Mouse (Mus musculus) liver, adult 2 months (tissue): Measurements from ENCODE around the gene Olfm1. TPM values are rescaled to one million over a fixed set of nuclear protein-coding genes. Genes with fewer than 3 reads are reported as not detected.

Experiments used
- DNase-seq: peaks from one replicate; pipeline ENCODE4 v3.0.0-alpha.2; 2011; ENCODE audit warnings: low read depth, low spot score; ENCODE audit errors: extremely low read depth
- H3K27ac ChIP-seq: fragments of 200-500 bp; replicated peaks from 2 replicates; pipeline ENCODE4 v1.5.1; 2012; ENCODE audit warnings: low read depth, mild to moderate bottlenecking, control low read depth, inconsistent platforms, low read length; ENCODE audit not compliant: insufficient read depth
- H3K27me3 ChIP-seq: fragments of 200-500 bp; 2 replicates; pipeline ENCODE4 v1.6.1; 2012; ENCODE audit warnings: mild to moderate bottlenecking, moderate library complexity, low read length, inconsistent platforms; ENCODE audit not compliant: control insufficient read depth, insufficient read depth
- H3K36me3 ChIP-seq: fragments of 200-500 bp; 2 replicates; pipeline ENCODE4 v1.6.1; 2012; ENCODE audit warnings: low read length, inconsistent platforms; ENCODE audit not compliant: control insufficient read depth, insufficient read depth
- H3K4me1 ChIP-seq: fragments of 200-500 bp; 2 replicates; pipeline ENCODE4 v1.6.1; 2011; ENCODE audit warnings: low read length; ENCODE audit not compliant: control insufficient read depth, insufficient read depth
- H3K4me3 ChIP-seq: fragments of 200-500 bp; 2 replicates; pipeline ENCODE4 v1.5.1; 2011; ENCODE audit warnings: low read depth, mild to moderate bottlenecking, control low read depth, low read length, moderate library complexity; ENCODE audit not compliant: insufficient read depth
- H3K79me2 ChIP-seq: fragments of 200-500 bp; 2 replicates; pipeline ENCODE4 v1.6.1; 2012; ENCODE audit warnings: inconsistent platforms, mild to moderate bottlenecking, low read length, moderate library complexity; ENCODE audit not compliant: control insufficient read depth, insufficient read depth
- H3K9ac ChIP-seq: fragments of 200-500 bp; 2 replicates; pipeline ENCODE4 v1.6.1; 2012; ENCODE audit warnings: low read depth, mild to moderate bottlenecking, control low read depth, inconsistent platforms, low read length
- CTCF ChIP-seq: fragments of 200-500 bp; IDR thresholded peaks from 2 replicates; pipeline ENCODE4 v1.5.1; 2011; ENCODE audit warnings: low read depth, low read length, control low read depth
- POLR2A ChIP-seq: fragments of 200-500 bp; IDR thresholded peaks from 2 replicates; pipeline ENCODE4 v1.6.1; 2011; ENCODE audit warnings: low read length, control low read depth; ENCODE audit not compliant: insufficient read depth; ENCODE audit errors: extremely low read depth
- WGBS: fragments of 180-500 bp; shearing (Covaris S2); methylation state at CpG from one replicate; pipeline ENCODE4 v1.1.7; 2018; 5-methylcytosine and 5-hydroxymethylcytosine counted together
- polyA plus RNA-seq: library from polyadenylated mRNA; depleted of rRNA; stranded (reverse); fragments of >200 nt; gene quantifications from 2 replicates; pipeline ENCODE4 v1.2.3, GENCODE M21; 2012
- total RNA-seq: library from RNA; depleted of rRNA; stranded (reverse); fragments of >200 nt; gene quantifications from 2 replicates; pipeline ENCODE4 v1.2.3, GENCODE M21; 2014

Gene Olfm1
- total and polyA plus RNA-seq, 2 experiments: 1.7 to 2.6 TPM

DNA sequence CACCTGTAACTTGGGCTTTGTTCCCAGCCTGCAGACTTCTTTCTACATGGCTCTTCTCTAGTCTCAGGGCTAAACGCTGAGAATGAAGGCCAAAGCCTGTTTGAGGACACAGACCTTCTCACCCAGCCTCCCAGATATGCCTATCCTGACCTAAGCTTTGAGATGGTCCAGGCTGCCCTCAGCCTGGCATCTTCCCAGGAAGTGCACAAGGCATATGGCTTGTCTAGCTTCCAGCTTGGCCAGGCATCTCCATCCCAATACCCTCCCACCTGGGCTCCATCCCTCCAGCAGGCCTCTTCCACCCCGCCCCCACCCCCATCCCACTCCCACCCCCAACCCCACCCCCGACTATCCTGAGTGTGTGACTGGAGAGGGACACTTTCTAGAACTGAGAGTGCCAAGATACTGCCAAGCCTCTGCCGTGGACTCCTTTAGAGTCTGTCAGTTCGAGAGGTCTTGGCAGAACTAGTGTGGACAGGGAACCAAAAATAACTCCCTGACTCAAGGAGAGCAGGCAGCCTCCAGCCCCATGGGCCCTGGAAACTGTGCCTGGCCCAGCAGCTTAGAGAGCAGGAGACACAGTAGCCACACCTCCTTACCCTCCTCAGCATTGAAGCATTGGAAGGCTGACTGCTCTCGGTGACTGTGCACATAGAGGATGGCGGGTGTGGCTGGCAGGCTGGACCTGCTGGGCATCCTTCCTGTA lies 26.0 kb downstream of the Olfm1 start:
- no peak overlapping the region for H3K4me3 ChIP-seq
- no peaks in the 10 kb centered on the region for H3K36me3 ChIP-seq
- no peaks in the 10 kb centered on the region for H3K4me1 ChIP-seq
- WGBS: 65% methylated on average over 7 of the region's 7 CpGs
- H3K27me3 ChIP-seq: no peaks in the 10 kb centered on the region
- no peak overlapping the region for H3K27ac ChIP-seq
- no peak for DNase-seq
- H3K9ac ChIP-seq: no peak overlapping the region
- TF ChIP-seq CTCF (no peak), POLR2A (no peak)
- no peaks in the 10 kb centered on the region for H3K79me2 ChIP-seq

DNA sequence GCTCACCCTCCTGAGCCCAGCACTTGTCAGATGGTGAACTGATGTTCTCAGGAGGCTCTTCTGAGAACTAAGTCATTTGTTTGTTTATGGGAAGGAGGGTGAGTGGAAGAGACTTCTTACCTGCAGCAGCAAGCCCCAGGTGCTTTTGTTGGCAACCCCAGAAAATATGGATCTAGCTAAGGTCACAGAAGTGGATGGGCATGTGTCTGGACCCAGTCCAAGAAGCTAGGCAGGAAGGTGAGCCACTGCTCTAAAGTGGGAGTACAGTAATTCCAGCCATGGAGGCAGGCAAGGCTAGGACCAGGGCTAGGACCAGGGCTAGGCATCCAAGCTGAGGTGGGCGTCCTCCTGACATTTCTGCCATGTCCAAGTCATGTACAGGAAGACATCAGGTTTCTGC lies 26.8 kb downstream of the Olfm1 start:
- no peak overlapping the region for H3K9ac ChIP-seq
- 81% methylated on average over 1 of the region's 1 CpGs for WGBS
- H3K36me3 ChIP-seq: no peaks in the 10 kb centered on the region
- H3K27me3 ChIP-seq: no peaks in the 10 kb centered on the region
- H3K4me1 ChIP-seq: no peaks in the 10 kb centered on the region
- DNase-seq: no peak
- no peaks in the 10 kb centered on the region for H3K79me2 ChIP-seq
- H3K4me3 ChIP-seq: no peak overlapping the region
- H3K27ac ChIP-seq: no peak overlapping the region
- TF ChIP-seq POLR2A (no peak), CTCF (no peak)

DNA sequence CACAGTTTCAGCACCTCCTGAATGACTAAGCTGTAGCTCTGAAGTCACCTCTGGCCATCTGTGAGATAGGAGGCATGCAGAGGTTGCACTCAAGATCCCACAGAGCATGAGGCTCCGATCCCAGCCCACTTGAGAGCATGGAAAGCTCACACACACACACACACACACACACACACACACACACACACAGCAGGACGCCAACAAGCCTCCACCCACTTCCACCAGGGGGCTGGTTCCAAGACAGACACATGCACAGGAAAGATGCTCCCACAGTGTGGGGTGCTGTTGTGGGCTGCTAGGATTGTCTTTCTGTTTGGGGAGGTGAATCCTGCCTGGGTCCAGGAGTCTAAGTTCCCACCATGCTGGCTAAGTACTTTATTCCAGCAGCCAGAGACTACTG lies 29.0 kb downstream of the Olfm1 start:
- Histone ChIP-seq H3K4me3 (no peak overlapping the region), H3K27ac (no peak overlapping the region), H3K79me2 (no peaks in the 10 kb centered on the region), H3K9ac (no peak overlapping the region), H3K4me1 (no peaks in the 10 kb centered on the region), H3K27me3 (no peaks in the 10 kb centered on the region), H3K36me3 (no peaks in the 10 kb centered on the region)
- 49% methylated on average over 2 of the region's 2 CpGs for WGBS
- TF ChIP-seq POLR2A (no peak), CTCF (no peak)
- no peak for DNase-seq

DNA sequence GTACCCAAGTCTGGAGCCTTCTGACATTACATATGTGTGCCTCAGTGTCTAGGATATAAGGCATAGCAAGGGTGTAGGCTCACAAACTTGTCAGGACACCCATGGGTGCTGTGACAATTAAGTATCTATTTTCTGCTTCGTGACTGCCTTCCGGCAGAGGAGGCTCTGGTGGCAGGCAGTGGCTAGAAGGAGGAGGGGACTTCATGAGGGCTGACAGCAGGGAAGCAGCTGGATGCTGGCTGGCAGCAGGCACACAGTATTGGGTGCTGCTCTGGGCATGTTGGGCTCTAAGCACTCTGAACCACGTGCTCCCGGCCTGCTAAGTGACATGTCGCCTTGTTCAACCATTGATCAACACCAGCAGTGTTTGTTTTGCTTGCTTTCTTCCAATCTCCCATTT lies 32.0 kb downstream of the Olfm1 start:
- WGBS: 43% methylated on average over 5 of the region's 5 CpGs
- Histone ChIP-seq H3K27ac (no peak overlapping the region), H3K9ac (no peak overlapping the region), H3K79me2 (no peaks in the 10 kb centered on the region), H3K4me1 (no peaks in the 10 kb centered on the region), H3K27me3 (no peaks in the 10 kb centered on the region), H3K4me3 (no peak overlapping the region), H3K36me3 (no peaks in the 10 kb centered on the region)
- DNase-seq: no peak
- no peak for TF ChIP-seq POLR2A
- no peak for TF ChIP-seq CTCF

DNA sequence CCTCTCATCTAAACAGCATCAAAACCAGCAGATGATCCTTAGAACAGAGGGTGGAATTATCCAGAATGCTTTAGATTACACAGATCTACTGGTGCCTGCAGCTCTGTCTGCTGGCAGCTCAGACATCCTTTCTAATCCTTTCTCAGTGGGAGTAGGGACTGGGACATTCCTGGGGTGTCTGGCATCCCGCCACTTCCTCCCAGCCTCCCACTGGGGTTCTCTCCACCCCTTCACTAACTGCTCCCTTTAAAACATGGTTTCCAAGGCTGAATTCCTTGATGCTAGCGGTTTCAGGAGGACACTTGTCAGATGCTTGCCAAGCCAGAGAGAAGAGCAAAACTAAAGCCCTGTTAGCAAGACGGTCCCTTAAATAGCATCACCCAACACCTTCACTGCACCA lies 33.1 kb downstream of the Olfm1 start:
- Histone ChIP-seq H3K4me1 (no peaks in the 10 kb centered on the region), H3K36me3 (no peaks in the 10 kb centered on the region), H3K9ac (no peak overlapping the region), H3K27me3 (no peaks in the 10 kb centered on the region), H3K4me3 (no peak overlapping the region), H3K79me2 (no peaks in the 10 kb centered on the region), H3K27ac (no peak overlapping the region)
- DNase-seq: no peak
- 68% methylated on average over 3 of the region's 3 CpGs for WGBS
- TF ChIP-seq POLR2A (no peak), CTCF (no peak)

DNA sequence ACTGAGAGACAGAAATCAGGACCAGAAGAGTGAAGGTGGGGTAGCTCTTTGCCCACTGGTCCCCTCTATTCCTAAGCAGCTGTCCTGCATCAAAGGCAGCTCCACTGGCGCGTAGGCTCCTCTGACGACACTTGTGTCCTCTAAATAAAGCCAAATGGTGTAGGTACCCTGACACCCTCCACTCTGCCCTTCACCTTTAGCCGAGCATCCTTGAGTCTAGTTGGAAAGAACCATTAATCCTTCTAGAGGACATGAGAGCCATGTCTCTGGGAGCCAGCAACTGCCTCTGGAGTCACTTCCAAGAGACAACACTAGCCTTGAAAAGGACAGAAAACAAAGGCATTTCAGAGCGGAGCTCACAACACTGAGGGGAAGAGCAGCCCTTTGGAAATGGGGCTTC lies 34.2 kb downstream of the Olfm1 start:
- no peaks in the 10 kb centered on the region for H3K36me3 ChIP-seq
- H3K27me3 ChIP-seq: no peaks in the 10 kb centered on the region
- H3K27ac ChIP-seq: no peak overlapping the region
- no peaks in the 10 kb centered on the region for H3K4me1 ChIP-seq
- TF ChIP-seq CTCF (no peak), POLR2A (no peak)
- H3K4me3 ChIP-seq: no peak overlapping the region
- no peaks in the 10 kb centered on the region for H3K79me2 ChIP-seq
- no peak overlapping the region for H3K9ac ChIP-seq
- no peak for DNase-seq
- WGBS: 79% methylated on average over 5 of the region's 5 CpGs
